Mouse (Mus musculus) heart, postnatal 0 days (tissue): ENCODE results near the gene Dnajb14. TPM values are rescaled to one million over a fixed set of nuclear protein-coding genes. Genes with fewer than 3 reads are reported as not detected.
"Not testable (repeated sequence)": the region's sequence is repeated elsewhere in the genome, so short reads cannot be mapped to it uniquely, and the experiment has no call there.

Experiments
- ATAC-seq: fragments of 200-750 bp; cut with Nextera tagmentation; 2 replicates; pipeline ENCODE4 v1.8.0; 2017; ENCODE audit warnings: low read depth, moderate number of reproducible peaks, moderate library complexity; ENCODE audit not compliant: insufficient read depth
- DNase-seq: peaks from one replicate; pipeline ENCODE4 v3.0.0-alpha.2; 2016; ENCODE audit warnings: low spot score
- H3K27ac ChIP-seq: fragments of 300-500 bp; sonication (generic); 2 replicates; pipeline ENCODE4 v1.5.1; 2014; ENCODE audit warnings: low read depth, mild to moderate bottlenecking
- H3K27me3 ChIP-seq: fragments of 300-500 bp; sonication (generic); 2 replicates; pipeline ENCODE4 v1.6.1; 2014; ENCODE audit warnings: low read length, mixed read lengths; ENCODE audit not compliant: control insufficient read depth, insufficient read depth
- H3K36me3 ChIP-seq: fragments of 300-500 bp; sonication (generic); replicated peaks from 2 replicates; pipeline ENCODE4 v1.6.1; 2014; ENCODE audit warnings: low read length, mixed read lengths; ENCODE audit not compliant: control insufficient read depth, insufficient read depth
- H3K4me1 ChIP-seq: fragments of 300-500 bp; sonication (generic); 2 replicates; pipeline ENCODE4 v1.6.1; 2014; ENCODE audit warnings: antibody characterized with exemption; ENCODE audit not compliant: control insufficient read depth, insufficient read depth
- H3K4me2 ChIP-seq: fragments of 300-500 bp; sonication (generic); 2 replicates; pipeline ENCODE4 v1.6.1; 2014; ENCODE audit warnings: low read depth, mild to moderate bottlenecking, low read length, moderate library complexity
- H3K4me3 ChIP-seq: fragments of 300-500 bp; sonication (generic); 2 replicates; pipeline ENCODE4 v1.5.1; 2014; ENCODE audit warnings: low read depth, low read length
- H3K9ac ChIP-seq: fragments of 300-500 bp; sonication (generic); replicated peaks from 2 replicates; pipeline ENCODE4 v1.6.1; 2014; ENCODE audit warnings: low read depth, low read length, mixed read lengths
- H3K9me3 ChIP-seq: fragments of 300-500 bp; sonication (generic); replicated peaks from 2 replicates; pipeline ENCODE4 v1.6.1; 2016; ENCODE audit warnings: low read length; ENCODE audit not compliant: control insufficient read depth
- CTCF ChIP-seq: IDR thresholded peaks from 2 replicates; pipeline ENCODE4 v1.5.1; 2016; ENCODE audit warnings: antibody characterized with exemption, control low read depth, low read depth
- EP300 ChIP-seq: IDR thresholded peaks from 2 replicates; pipeline ENCODE4 v1.6.1; 2016; ENCODE audit warnings: antibody characterized with exemption, low read depth
- WGBS: fragments of 180-500 bp; shearing (Covaris S2); extraction: QIAGEN DNeasy Blood & Tissue Kit; methylation state at CpG from one replicate; pipeline ENCODE4 v1.1.7; 2014; 5-methylcytosine and 5-hydroxymethylcytosine counted together
- polyA plus RNA-seq: library from polyadenylated mRNA; unstranded; fragments of >200 nt; fragmentation: Nextera tagmentation; extraction: Ambion mirVana; gene quantifications from 2 replicates; pipeline ENCODE4 v1.2.1, GENCODE M21; 2015
- total RNA-seq: library from RNA; depleted of rRNA; stranded (reverse); fragments of >200 nt; gene quantifications from 2 replicates; pipeline ENCODE4 v1.2.3, GENCODE M21; 2014; ENCODE audit warnings: low replicate concordance

Dnajb14 gene
- total and polyA plus RNA-seq, 2 experiments from 2014 or later, result 5.1 to 8.6 TPM

GRCm38 (mm10) chr3:137844263-137844662 is 23.2 kb upstream of the Dnajb14 start:
- Histone ChIP-seq H3K27ac (no peak overlapping the region), H3K4me2 (no peak overlapping the region), H3K9ac (no peak overlapping the region), H3K9me3 (no peaks in the 10 kb centered on the region), H3K27me3 (no peaks in the 10 kb centered on the region), H3K4me1 (no peaks in the 10 kb centered on the region), H3K36me3 (no peaks in the 10 kb centered on the region), H3K4me3 (no peak overlapping the region)
- DNase-seq, result no peak
- ATAC-seq, result no peak
- 81% methylated on average over 3 of the region's 3 CpGs for WGBS
- TF ChIP-seq CTCF, result no peak
- TF ChIP-seq EP300, result no peak

GRCm38 (mm10) chr3:137846552-137846951 is 20.9 kb upstream of the Dnajb14 start:
- no peak overlapping the region for H3K4me2 ChIP-seq
- WGBS, result 66% methylated on average over 5 of the region's 5 CpGs
- no peaks in the 10 kb centered on the region for H3K36me3 ChIP-seq
- ATAC-seq, result no peak
- 0 out of 2 replicates have a peak, but pooled peaks cover 4% of the 10 kb centered on the region for H3K9me3 ChIP-seq
- no peaks in the 10 kb centered on the region for H3K27me3 ChIP-seq
- DNase-seq, result no peak
- TF ChIP-seq CTCF, result no peak
- no peak for TF ChIP-seq EP300
- no peak overlapping the region for H3K27ac ChIP-seq
- no peaks in the 10 kb centered on the region for H3K4me1 ChIP-seq
- H3K9ac ChIP-seq, result no peak overlapping the region
- no peak overlapping the region for H3K4me3 ChIP-seq

- Histone ChIP-seq H3K4me3 (no peak overlapping the region), H3K9me3 (0 out of 2 replicates have a peak, but pooled peaks cover 4% of the 10 kb centered on the region), H3K4me1 (no peaks in the 10 kb centered on the region), H3K27ac (no peak overlapping the region), H3K4me2 (no peak overlapping the region), H3K27me3 (no peaks in the 10 kb centered on the region), H3K9ac (no peak overlapping the region), H3K36me3 (no peaks in the 10 kb centered on the region)
- DNase-seq (no peak), ATAC-seq (no peak)
- 80% methylated on average over 9 of the region's 9 CpGs for WGBS
- no peak for TF ChIP-seq CTCF
- no peak for TF ChIP-seq EP300
Observed at GRCm38 (mm10) chr3:137848354-137848753, 19.1 kb upstream of the Dnajb14 start.

- Histone ChIP-seq H3K4me2 (no peak overlapping the region), H3K4me1 (no peaks in the 10 kb centered on the region), H3K9ac (no peak overlapping the region), H3K27ac (no peak overlapping the region), H3K9me3 (0 out of 2 replicates have a peak, but pooled peaks cover 4% of the 10 kb centered on the region), H3K4me3 (no peak overlapping the region), H3K27me3 (no peaks in the 10 kb centered on the region), H3K36me3 (no peaks in the 10 kb centered on the region)
- TF ChIP-seq CTCF, result no peak
- ATAC-seq (no peak), DNase-seq (no peak)
- 87% methylated on average over 5 of the region's 5 CpGs for WGBS
Observed at GRCm38 (mm10) chr3:137849697-137850096, 17.8 kb upstream of the Dnajb14 start.

GRCm38 (mm10) chr3:137851196-137851595 is 16.3 kb upstream of the Dnajb14 start:
- TF ChIP-seq CTCF (peak; percentile 15; the same call in 1 of the 2 replicates), EP300 (no peak)
- DNase-seq, result no peak
- H3K4me3 ChIP-seq, result no peak overlapping the region
- H3K36me3 ChIP-seq, result no peaks in the 10 kb centered on the region
- no peak overlapping the region for H3K9ac ChIP-seq
- no peak for ATAC-seq
- H3K9me3 ChIP-seq, result 0 out of 2 replicates have a peak, but pooled peaks cover 4% of the 10 kb centered on the region
- no peak overlapping the region for H3K27ac ChIP-seq
- WGBS, result 92% methylated on average over 2 of the region's 2 CpGs
- no peaks in the 10 kb centered on the region for H3K27me3 ChIP-seq
- H3K4me1 ChIP-seq, result no peaks in the 10 kb centered on the region
- H3K4me2 ChIP-seq, result no peak overlapping the region

- H3K4me2 ChIP-seq, H3K36me3 ChIP-seq, H3K9ac ChIP-seq, ATAC-seq, H3K4me1 ChIP-seq, H3K4me3 ChIP-seq, H3K27me3 ChIP-seq, H3K9me3 ChIP-seq, DNase-seq: not testable (repeated sequence)
- H3K27ac ChIP-seq, result 0 out of 2 replicates have a peak overlapping the region, but pooled peaks have one; percentile 10
- 38% methylated on average over 1 of the region's 1 CpGs for WGBS
Observed at GRCm38 (mm10) chr3:137853011-137853410, 14.5 kb upstream of the Dnajb14 start.
